Mouse (Mus musculus) heart, postnatal 36 days (tissue): ENCODE data around the gene Nr2c2ap. TPM values are rescaled to one million over a fixed set of nuclear protein-coding genes. Genes with fewer than 3 reads are reported as not detected.

ENCODE experiments used
- DNase-seq, 2 experiments: peaks; one replicate each; pipeline ENCODE4 v3.0.0; 2021 to 2022
- intact Hi-C: fragments of 180-260 bp; cut with DNase I; formaldehyde crosslinking; loops from one replicate; pipeline ENCODE4 v1.15.1; 2025
- microRNA-seq, 2 experiments: library from miRNA; unstranded; fragments of <30 nt; microRNA quantifications; one replicate each; pipeline ENCODE4 v1.2.0; 2021; ENCODE audit warnings: borderline number of aligned reads in 2 of 2
- total RNA-seq, 2 experiments: library from RNA; stranded (reverse); gene quantifications; 2 replicates each; pipeline ENCODE4 v1.2.3; 2021

Nr2c2ap gene
- total RNA-seq, 2 experiments from 2014 or later, result 8.3 to 8.5 TPM

DNA sequence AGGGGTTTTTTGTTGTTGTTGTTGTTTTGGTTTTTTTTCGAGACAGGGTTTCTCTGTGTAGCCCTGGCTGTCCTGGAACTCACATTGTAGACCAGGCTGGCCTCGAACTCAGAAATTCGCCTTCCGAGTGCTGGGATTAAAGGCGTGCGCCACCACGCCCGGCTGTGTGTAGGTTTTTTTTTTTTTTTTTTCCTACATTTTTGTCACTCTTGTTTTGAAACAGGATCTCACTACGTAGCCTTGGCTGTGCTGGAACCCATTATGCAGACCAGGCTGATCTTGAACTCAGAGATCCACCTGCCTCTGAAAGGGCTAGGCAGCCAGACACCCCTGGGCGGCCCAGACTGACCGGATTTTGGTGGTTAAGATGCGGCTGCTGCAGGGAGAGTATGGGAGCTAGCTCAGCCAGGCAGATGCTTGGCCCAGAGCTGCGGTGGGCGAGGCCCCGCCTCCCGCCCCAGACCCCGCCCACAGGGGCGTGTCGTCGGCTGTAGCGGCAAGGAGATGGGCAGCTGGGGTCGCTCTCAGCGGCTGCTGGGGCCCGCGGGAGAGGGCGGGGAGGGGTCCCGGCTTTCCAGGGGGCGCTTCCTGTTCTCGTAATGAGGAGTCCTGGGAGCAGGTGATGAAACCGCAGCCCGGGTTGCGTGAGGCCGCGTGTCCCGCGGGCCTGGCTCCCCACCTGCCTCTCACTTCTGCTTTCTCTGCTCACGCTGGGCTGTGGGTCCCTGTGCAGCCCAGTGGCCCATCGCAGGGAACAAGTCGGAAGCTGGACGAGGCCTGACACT is 27.1 kb downstream of the Nr2c2ap start:
- intact Hi-C loops, result no loop called here
- DNase-seq, result peak; percentile 65 to 70

DNA sequence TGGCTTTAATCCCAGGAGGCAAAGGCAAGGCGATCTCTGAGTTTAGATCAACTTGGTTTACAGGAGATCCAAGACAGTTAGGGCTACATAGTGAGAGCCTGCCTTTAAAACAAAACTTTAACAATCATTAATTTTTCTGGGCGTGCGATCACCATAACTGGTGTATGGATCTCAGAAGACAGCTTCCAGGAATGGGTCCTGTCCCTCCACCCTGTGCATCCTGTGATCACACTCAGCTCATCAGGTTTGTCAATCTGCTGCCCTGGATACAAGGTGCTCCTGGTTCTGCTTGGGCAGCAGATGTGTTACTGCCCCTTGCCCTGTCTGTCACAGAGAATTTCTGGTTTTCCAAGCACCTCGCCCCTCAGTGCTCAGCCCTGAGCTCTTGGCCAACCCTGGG is 28.1 kb downstream of the Nr2c2ap start:
- intact Hi-C loops, result no loop called here
- DNase-seq, result no peak

DNA sequence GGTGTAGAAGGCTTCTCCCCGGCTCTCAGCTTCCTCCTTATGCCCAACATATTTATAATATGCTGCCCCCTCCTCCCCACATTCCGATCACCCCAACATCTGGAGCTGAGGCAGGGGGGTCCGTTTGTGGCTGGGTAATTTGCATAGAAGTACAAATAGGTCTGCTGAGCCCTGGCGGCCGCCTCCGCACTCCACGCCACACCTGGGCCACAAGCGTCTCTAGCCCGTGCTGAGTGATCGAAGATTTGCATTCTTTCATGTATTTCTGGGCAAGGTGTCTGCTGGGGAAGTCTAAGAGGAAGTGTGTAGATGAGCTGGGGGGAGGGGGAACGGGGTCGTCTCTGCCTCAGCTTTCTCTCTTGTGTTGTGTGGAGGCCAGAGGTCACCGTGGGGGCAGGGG is 28.9 kb downstream of the Nr2c2ap start:
- DNase-seq, result no peak
- intact Hi-C loops, result no loop called here

DNA sequence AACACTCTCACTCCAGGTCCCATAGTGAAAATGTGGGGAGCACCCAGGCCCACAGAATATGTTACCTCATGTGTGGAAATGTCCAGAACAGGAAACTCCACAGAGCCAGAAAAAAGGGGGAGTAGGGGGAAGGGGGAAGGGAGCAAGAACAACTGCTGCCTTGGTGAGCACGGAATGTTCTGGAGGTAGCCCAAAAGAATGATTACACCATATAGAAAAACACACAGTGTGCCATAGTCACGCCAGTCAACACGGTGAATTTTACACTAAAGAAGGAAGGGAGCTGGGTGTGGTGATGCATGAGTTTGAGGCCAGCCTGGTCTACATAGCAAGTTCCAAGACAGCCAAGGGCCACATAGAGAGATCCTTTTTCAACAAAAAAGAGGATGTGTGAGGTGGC is 32.2 kb downstream of the Nr2c2ap start:
- intact Hi-C loops, result no loop called here

DNA sequence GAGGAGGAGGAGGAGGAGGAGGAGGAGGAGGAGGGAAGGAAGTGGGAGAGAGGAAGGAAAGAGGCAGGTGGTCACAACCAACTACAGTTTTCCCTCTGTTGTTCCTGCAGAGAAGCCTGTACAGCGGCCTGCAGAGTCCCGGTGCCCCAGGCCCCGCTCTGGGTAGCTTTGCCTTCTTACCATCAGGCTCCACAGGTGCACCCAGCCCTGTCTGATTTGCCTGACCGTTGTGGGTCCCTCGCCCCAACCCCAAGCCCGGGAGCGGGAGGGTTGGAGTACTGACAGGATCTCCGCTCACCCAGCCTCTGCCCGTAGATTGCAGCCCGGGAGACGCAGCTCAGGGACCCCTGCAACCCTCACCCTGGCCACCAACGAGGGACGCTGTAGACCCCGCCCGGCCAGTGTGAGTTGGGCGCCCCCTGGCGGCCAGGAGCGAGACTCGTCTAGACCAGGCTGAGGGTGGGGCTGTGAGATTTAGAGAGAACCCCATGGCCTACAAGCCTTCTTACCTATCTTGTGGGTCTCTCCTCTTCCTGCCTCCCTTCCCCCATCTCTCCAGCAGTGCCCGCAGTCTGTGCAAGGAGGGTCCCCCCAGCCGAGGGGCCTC is 35.5 kb downstream of the Nr2c2ap start:
- DNase-seq, result peak; percentile 74 to 80
- intact Hi-C loops, result loop anchor here (1.0 to 2.0 kb wide), 4 partner anchors 62 to 292 kb away; no protein-coding TSS in a partner anchor

More for the DNA sequence above, 32.2 kb downstream of the Nr2c2ap start:
- no peak for DNase-seq

DNA sequence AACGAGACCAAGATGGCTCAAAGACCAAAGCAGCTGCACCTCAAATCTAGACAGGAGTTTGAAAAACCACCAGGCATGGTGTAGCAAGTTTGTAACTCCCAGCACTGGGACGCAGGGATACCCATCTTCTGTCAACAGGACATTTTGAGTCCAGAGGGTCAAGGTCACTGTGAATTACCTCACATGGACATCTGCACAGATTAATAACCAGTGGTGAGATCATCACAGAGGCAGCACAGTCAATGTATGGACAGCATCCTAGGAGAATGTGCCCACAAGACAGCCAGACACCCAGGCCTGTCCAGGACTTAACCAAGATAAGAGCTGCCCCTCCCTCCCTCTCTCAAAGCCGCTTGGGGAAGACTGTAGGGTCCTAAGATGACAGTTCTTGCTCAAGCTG is 39.0 kb downstream of the Nr2c2ap start:
- intact Hi-C loops, result no loop called here

DNA sequence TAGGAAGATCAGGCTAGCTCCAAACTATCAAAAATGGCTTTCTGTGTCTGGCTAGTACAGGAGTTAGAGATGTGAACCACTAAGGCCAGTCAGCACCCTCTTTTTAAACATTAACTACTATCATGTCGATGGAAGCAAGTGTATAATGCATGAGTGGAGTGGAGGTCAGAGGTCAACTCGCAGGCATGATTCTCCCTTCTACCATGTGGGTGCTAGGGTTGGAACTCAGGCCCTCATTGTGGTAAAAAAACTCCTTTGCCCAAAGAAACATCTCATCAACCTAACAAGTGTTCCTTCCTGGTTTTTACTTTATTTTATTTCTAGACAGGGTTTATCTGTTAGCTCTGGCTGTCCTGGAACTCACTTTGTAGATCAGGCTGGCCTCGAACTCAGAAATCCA is 39.6 kb downstream of the Nr2c2ap start:
- no peak for DNase-seq
- intact Hi-C loops, result no loop called here

More for the DNA sequence above, 39.0 kb downstream of the Nr2c2ap start:
- DNase-seq, result no peak

DNA sequence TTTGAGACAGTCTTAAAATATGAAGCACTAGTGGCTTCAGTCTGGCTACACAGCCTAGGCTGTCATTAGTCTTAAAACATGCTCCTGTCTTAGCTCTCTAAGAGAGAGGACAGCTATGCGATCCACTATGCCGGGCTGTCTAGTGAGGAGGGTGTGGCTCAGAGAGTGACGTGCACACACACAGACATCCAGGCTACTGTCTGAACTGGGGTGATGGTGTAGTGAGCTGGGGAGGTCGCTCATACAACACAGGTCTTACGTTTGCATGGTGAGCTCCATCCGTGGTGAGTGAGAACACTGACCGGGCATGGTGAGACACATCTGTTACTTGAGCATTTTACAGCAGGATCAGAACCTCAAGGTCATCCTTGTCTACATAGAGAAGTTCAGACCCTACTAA is 40.1 kb downstream of the Nr2c2ap start:
- intact Hi-C loops, result no loop called here
- DNase-seq, result no peak

DNA sequence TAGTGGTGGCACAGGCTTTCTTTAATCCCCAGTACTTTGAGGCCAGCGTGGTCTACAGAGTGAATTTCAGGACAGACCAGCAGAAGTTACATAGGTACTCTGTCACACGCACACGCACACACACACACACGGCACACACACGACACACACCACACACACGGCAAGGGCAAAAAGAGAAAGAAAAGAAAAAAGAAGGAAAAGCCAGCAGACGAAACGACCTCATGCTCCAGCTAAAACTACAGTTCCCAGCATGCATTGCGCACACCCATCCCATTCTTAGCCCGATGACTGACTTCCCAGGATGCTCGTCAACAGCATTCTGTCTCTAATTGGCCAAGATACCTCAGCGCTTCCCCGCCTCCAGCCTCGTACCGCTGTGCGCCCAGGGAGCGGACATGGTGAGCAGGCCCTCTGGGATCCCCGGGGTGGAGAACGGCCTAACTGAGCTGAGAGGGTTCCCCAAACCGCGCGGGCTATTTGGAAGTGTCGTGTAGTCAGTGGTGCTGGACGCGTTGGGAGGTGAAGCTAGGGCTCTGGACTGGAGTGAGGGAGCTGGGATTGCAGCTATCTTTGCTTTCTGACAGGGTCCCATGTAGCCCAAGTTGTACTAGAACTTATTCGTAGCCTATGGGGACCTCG is 41.0 kb downstream of the Nr2c2ap start, which contains the start of gene Tmem161a:
Tmem161a (plus strand) TSS at position 314 of the 639 bp plus-strand sequence.
- intact Hi-C loops, result loop anchor here (2.0 kb wide), 1 partner anchor 41 kb away; the partner anchor contains the start of gene Nr2c2ap
- DNase-seq, result peak; percentile 86 to 90

DNA sequence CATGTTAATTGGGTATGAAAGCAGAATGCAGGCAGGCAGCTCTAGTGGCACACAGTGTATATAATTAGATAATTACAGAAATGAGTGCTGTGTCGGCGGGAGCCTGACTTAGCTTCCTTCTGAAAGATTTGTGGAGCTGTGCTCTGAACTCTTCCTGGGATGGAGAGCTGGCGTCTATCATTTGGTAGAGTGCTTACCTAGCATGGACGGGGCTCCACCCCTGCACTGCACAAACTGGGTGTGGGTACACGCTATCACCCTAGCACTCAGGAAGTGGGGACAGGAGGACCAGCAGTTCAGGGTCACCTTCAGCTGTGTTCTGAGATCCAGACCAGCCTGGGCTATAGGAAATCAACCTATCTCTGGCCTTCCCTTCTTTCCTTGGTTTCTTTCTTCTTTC is 42.2 kb downstream of the Nr2c2ap start:
- no peak for DNase-seq
- intact Hi-C loops, result loop anchor here (2.0 kb wide), 1 partner anchor 43 kb away; the partner anchor contains the start of gene Nr2c2ap

DNA sequence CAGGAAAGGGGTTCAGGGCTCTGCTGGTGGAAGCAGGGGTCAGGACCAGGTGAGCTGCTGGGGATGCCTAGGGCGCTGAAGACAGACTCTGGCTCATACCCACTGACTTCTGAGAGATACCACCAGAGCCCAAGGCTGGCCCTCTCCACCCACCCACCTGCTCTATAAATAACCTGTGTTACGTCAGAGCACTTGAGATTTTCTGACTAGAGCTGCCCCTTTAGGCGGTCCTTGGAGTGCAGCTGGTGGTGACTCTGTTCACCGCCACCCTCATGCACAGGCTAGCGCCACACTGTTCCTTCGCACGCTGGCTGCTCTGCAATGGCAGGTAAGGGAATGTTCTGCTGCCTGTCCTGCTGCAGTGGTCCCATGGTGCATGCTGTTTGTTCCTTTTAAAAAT is 42.9 kb downstream of the Nr2c2ap start:
- intact Hi-C loops, result no loop called here
- DNase-seq, result no peak

DNA sequence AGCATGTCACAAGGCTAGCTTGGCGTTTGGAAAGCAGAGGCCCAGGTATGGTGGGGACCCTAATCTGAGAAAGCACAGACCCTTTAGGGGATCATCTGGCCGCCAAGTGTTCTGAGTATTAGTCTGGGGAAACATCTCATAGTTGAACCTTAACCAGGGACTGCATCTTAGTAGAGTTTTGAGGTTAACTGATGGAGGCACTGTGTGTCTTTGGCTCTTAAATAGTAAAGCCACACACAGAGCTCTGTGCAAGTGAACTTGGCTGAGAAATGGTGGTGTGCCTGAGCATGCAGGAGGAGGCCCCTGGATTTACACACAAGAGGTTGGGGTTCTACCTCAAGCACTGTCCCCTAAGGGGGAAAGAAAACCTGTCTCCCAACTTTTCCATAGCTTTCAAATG is 47.1 kb downstream of the Nr2c2ap start:
- no peak for DNase-seq
- intact Hi-C loops, result no loop called here

DNA sequence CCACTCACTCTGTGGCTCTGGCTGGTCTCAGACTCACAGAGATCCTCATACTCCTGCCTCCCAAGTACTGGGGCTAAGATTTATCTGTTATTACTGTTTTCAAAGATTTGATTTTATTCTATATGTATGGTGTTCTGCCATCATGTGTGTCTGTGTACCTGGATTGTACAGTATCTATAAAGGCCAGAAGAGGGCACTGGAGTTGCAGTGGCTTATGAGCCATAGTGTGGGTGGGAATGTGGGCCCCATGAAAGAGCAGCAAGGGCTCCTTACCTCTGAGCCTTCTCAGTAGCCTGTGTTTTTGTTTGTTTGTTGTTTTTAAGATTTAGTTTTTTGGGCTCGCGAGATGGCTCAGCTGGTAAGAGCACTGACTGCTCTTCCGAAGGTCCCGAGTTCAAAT is 47.9 kb downstream of the Nr2c2ap start:
- intact Hi-C loops, result loop anchor here (1.0 kb wide), 1 partner anchor 44 kb away; no protein-coding TSS in a partner anchor
- no peak for DNase-seq

DNA sequence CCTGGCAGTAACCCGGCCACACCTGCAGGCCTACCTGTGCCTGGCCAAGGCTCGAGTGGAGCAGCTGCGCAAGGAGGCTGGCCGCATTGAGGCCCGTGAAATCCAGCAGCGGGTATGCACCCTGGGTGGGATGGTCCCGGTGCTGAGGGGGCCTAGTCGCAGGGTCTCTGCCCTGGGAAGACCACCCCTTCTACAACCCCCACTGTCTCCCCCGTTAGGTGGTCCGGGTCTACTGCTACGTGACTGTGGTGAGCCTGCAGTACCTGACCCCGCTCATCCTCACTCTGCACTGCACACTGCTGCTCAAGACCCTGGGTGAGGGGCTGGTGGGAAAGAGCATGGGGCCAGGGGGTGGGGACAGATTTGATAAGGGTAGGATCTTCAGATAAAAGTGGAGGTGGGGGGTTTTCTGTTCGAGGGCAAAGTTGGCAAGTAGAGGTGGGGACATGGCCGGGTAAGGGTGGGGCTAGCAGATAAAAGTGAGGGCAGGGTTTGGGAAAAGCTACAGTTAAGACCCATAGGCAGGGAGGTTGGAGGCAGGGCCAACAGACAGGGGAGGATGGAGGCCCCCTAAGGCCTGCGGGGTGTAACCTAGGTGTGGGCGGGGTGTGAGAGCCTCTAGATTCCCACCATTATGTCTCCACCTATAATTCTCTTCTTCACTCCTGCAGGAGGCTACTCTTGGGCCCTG is 50.2 kb downstream of the Nr2c2ap start:
- intact Hi-C loops, result no loop called here
- DNase-seq, result no peak

DNA sequence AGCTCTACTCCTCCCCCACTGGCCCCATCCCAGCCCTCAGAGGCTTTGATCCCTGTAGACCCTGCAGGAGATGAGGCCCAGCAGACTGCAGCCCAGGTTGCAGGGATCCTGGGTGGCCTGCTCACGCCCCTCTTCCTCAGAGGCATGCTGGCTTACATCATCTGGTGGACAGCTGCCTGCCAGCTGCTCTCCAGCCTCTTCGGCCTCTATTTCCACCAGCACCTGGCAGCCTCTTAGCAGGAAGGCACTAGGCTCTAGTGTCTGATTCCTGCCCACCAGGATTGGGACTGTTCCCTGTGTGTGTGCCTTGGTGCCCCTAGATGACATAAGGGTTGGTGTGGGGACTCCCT is 50.7 kb downstream of the Nr2c2ap start:
- intact Hi-C loops, result no loop called here
- no peak for DNase-seq

DNA sequence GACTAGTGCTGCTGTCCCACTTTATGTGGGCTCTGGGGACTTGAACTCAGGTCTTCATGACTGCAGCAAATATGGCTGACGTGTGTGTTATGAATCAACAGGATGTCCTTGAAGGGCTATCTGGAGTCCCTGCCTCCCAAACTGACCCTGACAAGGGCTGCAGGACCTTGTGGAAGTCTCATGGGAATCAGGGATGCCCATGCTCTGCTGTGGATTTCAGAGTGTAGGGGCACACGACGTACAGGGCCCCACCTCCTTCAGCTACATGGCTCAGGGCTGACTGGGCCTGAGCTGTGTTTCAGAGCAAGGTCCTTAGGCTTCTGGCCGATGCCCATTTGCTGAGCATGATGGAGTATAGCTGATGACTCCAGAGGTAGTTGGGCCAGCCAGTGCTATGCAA is 52.1 kb downstream of the Nr2c2ap start:
- DNase-seq, result no peak
- intact Hi-C loops, result no loop called here

Small RNAs within 50 kb of the gene (microRNA-seq; reads per million reads assigned to microRNA genes)
- 0 reads per million in 2 experiments for gene Mir7066

Other genes starting within 250 kb of the Nr2c2ap start
- 1 to 10 TPM; 1.7 to 2.4 TPM for gene Cilp2, start 243.6 kb upstream of the Nr2c2ap start, total RNA-seq
- gene Tssk6, start 229.1 kb upstream of the Nr2c2ap start, total RNA-seq, result not detected
- gene Ndufa13, start 228.8 kb upstream of the Nr2c2ap start, total RNA-seq, result 100 to 1,000 TPM; 451 to 482 TPM
- 10 to 100 TPM in 1 of 2 experiments, 1 to 10 TPM in 1; 9.1 to 12.1 TPM for gene Yjefn3, start 228.6 kb upstream of the Nr2c2ap start, total RNA-seq
- gene Gatad2a, start 134.9 kb upstream of the Nr2c2ap start, total RNA-seq, result 10 to 100 TPM; 31.6 to 36.5 TPM
- gene Mau2, start 88.6 kb upstream of the Nr2c2ap start, total RNA-seq, result 10 to 100 TPM; 35.3 to 38.6 TPM
- gene Sugp1, start 88.5 kb upstream of the Nr2c2ap start, total RNA-seq, result 10 to 100 TPM; 18.7 to 22.0 TPM
- gene Tm6sf2, start 58.4 kb upstream of the Nr2c2ap start, total RNA-seq, result 1 to 10 TPM in 1 of 2 experiments, under 1 TPM in 1; 0.97 to 1.1 TPM
- gene Hapln4, start 47.9 kb upstream of the Nr2c2ap start, total RNA-seq, result not detected
- gene Ncan, start 10.5 kb upstream of the Nr2c2ap start, total RNA-seq, result under 1 TPM in 1 of 2 experiments, not detected in 1; 0.06 TPM
- 10 to 100 TPM; 17.2 to 19.6 TPM for gene Rfxank, start 7.8 kb downstream of the Nr2c2ap start, total RNA-seq
- gene Borcs8, start 8.2 kb downstream of the Nr2c2ap start, total RNA-seq, result 10 to 100 TPM; 23.5 to 23.7 TPM
- gene Mef2b, start 8.4 kb downstream of the Nr2c2ap start, total RNA-seq, result under 1 TPM; 0.25 to 0.49 TPM
- 100 to 1,000 TPM in 1 of 2 experiments, 10 to 100 TPM in 1; 99.2 to 103 TPM for gene Tmem161a, start 41.0 kb downstream of the Nr2c2ap start, total RNA-seq
- 10 to 100 TPM; 53.2 to 66.7 TPM for gene Slc25a42, start 81.0 kb downstream of the Nr2c2ap start, total RNA-seq
- 10 to 100 TPM; 41.4 to 43.0 TPM for gene Sugp2, start 102.9 kb downstream of the Nr2c2ap start, total RNA-seq
- gene Armc6, start 103.1 kb downstream of the Nr2c2ap start, total RNA-seq, result 1 to 10 TPM; 6.2 to 7.0 TPM
- gene Homer3, start 151.5 kb downstream of the Nr2c2ap start, total RNA-seq, result 10 to 100 TPM in 1 of 2 experiments, 1 to 10 TPM in 1; 8.5 to 10.5 TPM
- gene Ddx49, start 171.2 kb downstream of the Nr2c2ap start, total RNA-seq, result 10 to 100 TPM; 25.8 to 34.5 TPM
- 100 to 1,000 TPM; 157 TPM for gene Cope, start 171.2 kb downstream of the Nr2c2ap start, total RNA-seq
- gene Cers1, start 184.4 kb downstream of the Nr2c2ap start, total RNA-seq, result under 1 TPM; 0.33 to 0.64 TPM
- not detected for gene Gdf1, start 198.5 kb downstream of the Nr2c2ap start, total RNA-seq
- gene Upf1, start 221.9 kb downstream of the Nr2c2ap start, total RNA-seq, result 10 to 100 TPM; 45.4 to 46.0 TPM
- 1 to 10 TPM; 4.3 to 5.6 TPM for gene Comp, start 242.2 kb downstream of the Nr2c2ap start, total RNA-seq